Mouse (Mus musculus) midbrain, embryonic 12.5 days (tissue): Measurements from ENCODE around the gene Ovgp1. TPM values are rescaled to one million over a fixed set of nuclear protein-coding genes. Genes with fewer than 3 reads are reported as not detected.

Experiments used
- ATAC-seq: fragments of 200-750 bp; cut with Nextera tagmentation; 2 replicates; pipeline ENCODE4 v1.8.0; 2017; ENCODE audit warnings: low read depth, moderate TSS enrichment, moderate library complexity; ENCODE audit not compliant: low FRiP score
- H3K27ac ChIP-seq: fragments of 300-500 bp; sonication (generic); replicated peaks from 2 replicates; pipeline ENCODE4 v1.5.1; 2016; ENCODE audit warnings: mild to moderate bottlenecking
- H3K27me3 ChIP-seq: fragments of 300-500 bp; sonication (generic); 2 replicates; pipeline ENCODE4 v1.6.1; 2016; ENCODE audit warnings: mild to moderate bottlenecking
- H3K36me3 ChIP-seq: fragments of 300-500 bp; sonication (generic); 2 replicates; pipeline ENCODE4 v1.6.1; 2016
- H3K4me1 ChIP-seq: fragments of 300-500 bp; sonication (generic); 2 replicates; pipeline ENCODE4 v1.6.1; 2016
- H3K4me2 ChIP-seq: fragments of 300-500 bp; sonication (generic); replicated peaks from 2 replicates; pipeline ENCODE4 v1.6.1; 2016; ENCODE audit warnings: mild to moderate bottlenecking, moderate library complexity
- H3K4me3 ChIP-seq: fragments of 300-500 bp; sonication (generic); 2 replicates; pipeline ENCODE4 v1.5.1; 2016; ENCODE audit warnings: mild to moderate bottlenecking
- H3K9ac ChIP-seq: fragments of 300-500 bp; sonication (generic); replicated peaks from 2 replicates; pipeline ENCODE4 v1.6.1; 2016; ENCODE audit warnings: mild to moderate bottlenecking, moderate library complexity
- H3K9me3 ChIP-seq: fragments of 300-500 bp; sonication (generic); 2 replicates; pipeline ENCODE4 v1.6.1; 2016; ENCODE audit warnings: mild to moderate bottlenecking
- WGBS: fragments of 180-500 bp; shearing (Covaris S2); methylation state at CpG from one replicate; pipeline ENCODE4 v1.1.7; 2016; 5-methylcytosine and 5-hydroxymethylcytosine counted together
- polyA plus RNA-seq: library from polyadenylated mRNA; unstranded; fragments of >200 nt; fragmentation: Nextera tagmentation; extraction: Ambion mirVana; gene quantifications from 2 replicates; pipeline ENCODE4 v1.2.1, GENCODE M21; 2016

Ovgp1 gene
- 3.5 and 4.3 TPM in 2 replicates for polyA plus RNA-seq

DNA sequence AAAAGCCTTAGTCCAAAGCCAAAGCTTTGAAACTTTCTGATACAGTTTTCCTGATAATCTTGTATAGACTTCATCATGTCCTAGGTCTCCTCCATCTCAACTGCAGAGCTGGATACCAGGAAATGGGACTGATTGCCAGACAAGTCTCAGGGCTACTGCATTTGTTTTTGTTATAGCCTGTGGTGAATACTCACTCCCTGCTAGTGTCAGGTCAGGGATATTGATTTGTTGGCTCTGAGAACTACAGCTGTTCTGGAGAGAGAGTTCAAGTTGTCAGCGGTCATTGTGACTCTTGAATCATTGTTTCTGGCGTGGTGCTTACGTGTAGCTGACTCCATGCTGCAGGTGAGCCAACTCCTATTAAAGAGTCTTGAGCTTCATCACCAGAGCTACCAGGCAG is at the start of gene Ovgp1:
Gene Ovgp1 (plus strand): TSS at position 301 of the 400 bp plus-strand sequence.
- Histone ChIP-seq H3K4me2 (no peak within 1 kb of the TSS), H3K9ac (no peak within 1 kb of the TSS), H3K36me3 (peaks cover 23% of the 10 kb centered on the region), H3K27me3 (no peaks in the 10 kb centered on the region), H3K9me3 (no peaks in the 10 kb centered on the region), H3K27ac (no peak within 1 kb of the TSS), H3K4me1 (no peaks in the 10 kb centered on the region), H3K4me3 (no peak within 1 kb of the TSS)
- no peak for ATAC-seq
- whole genome bisulfite sequencing: 81% methylated on average over 3 of the region's 3 CpGs

- no peaks in the 10 kb centered on the region for H3K9me3 ChIP-seq
- 86% methylated on average over 9 of the region's 9 CpGs for WGBS
- H3K4me3 ChIP-seq: no peak overlapping the region
- no peaks in the 10 kb centered on the region for H3K36me3 ChIP-seq
- H3K9ac ChIP-seq: no peak overlapping the region
- ATAC-seq: no peak
- no peaks in the 10 kb centered on the region for H3K4me1 ChIP-seq
- no peaks in the 10 kb centered on the region for H3K27me3 ChIP-seq
- H3K4me2 ChIP-seq: no peak overlapping the region
- no peak overlapping the region for H3K27ac ChIP-seq
Measured at GRCm38 (mm10) chr3:105924616-105925015, 48.9 kb upstream of the Ovgp1 start.

DNA sequence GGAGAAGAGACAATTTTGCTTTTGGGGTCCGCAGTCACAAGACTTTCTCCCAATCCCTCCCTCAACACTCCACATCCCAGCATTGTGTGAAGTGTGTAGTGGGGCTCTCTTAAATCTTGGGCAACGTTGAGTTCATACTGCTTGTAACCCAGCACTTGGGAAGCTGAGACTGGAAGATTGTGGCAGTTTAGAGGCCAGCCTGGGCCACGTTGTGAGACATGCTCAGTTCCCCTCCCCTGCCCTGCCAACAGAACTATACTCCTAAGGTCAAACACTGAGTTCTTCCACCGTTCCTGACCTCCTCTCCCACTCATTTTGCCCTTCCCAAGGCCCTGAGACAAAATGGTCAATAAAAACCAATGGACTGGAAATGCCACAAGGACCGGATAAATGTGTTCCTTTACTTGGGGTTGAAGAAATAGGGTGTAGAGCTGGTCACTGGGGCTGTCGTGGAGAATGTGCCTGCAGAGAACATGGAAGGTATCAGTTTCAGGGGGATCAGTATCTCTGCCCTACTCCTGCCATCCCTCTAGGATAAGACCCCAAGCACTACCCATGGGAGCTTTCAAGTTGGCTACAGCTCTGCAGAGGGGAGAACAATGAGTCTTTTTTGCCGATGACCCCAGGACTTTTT is 45.8 kb upstream of the Ovgp1 start:
- no peaks in the 10 kb centered on the region for H3K9me3 ChIP-seq
- H3K27me3 ChIP-seq: no peaks in the 10 kb centered on the region
- H3K4me3 ChIP-seq: no peak overlapping the region
- H3K27ac ChIP-seq: no peak overlapping the region
- no peaks in the 10 kb centered on the region for H3K4me1 ChIP-seq
- no peak for ATAC-seq
- 88% methylated on average over 7 of the region's 7 CpGs for WGBS
- no peaks in the 10 kb centered on the region for H3K36me3 ChIP-seq
- H3K4me2 ChIP-seq: no peak overlapping the region
- no peak overlapping the region for H3K9ac ChIP-seq

GRCm38 (mm10) chr3:105928195-105928569 is 45.3 kb upstream of the Ovgp1 start:
- H3K4me1 ChIP-seq: no peaks in the 10 kb centered on the region
- ATAC-seq: no peak
- H3K9ac ChIP-seq: no peak overlapping the region
- no peaks in the 10 kb centered on the region for H3K36me3 ChIP-seq
- H3K27ac ChIP-seq: no peak overlapping the region
- no peaks in the 10 kb centered on the region for H3K9me3 ChIP-seq
- H3K4me3 ChIP-seq: no peak overlapping the region
- no peaks in the 10 kb centered on the region for H3K27me3 ChIP-seq
- H3K4me2 ChIP-seq: no peak overlapping the region
- 81% methylated on average over 3 of the region's 3 CpGs for WGBS

DNA sequence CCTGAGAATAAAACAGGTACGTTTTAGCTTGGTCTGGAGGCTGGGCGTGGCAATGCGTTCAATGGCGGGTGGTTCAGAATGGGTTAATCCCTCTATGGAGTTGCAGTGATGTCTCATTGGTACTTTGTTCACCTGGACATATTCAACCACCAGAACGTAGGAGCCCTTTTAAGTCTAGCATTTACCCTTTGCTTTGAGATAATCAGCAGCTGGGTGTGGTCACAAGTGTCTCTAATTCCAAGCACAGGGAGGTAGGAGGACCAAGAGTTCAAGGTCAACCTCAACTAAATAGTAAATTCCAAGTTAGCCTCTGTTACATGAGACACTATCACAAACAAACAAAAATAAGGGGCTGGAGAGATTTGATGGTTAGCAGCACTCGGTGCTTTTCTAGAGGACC is 44.7 kb upstream of the Ovgp1 start:
- Histone ChIP-seq H3K4me1 (no peaks in the 10 kb centered on the region), H3K4me3 (no peak overlapping the region)

DNA sequence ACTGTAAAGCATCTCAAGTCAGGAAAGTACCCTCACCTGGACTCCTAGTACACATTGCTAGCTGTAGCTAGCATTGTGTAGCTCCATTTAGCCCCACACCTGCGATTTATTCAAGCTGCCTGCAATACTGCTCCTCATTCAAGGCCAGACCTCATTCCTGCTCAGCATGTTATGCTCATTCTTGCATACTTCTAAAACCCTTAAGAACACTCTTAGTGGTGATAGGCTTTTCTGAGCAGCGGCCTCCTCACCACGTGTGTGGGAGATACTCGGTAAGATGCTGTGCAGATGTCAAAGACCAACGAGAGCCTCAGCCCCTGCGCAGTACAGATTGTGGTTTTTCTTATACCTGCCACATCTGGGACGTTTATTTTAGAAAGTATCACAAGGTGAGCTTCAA is 43.7 kb upstream of the Ovgp1 start:
- H3K4me3 ChIP-seq: no peak overlapping the region
- no peaks in the 10 kb centered on the region for H3K9me3 ChIP-seq
- H3K27me3 ChIP-seq: no peaks in the 10 kb centered on the region
- ATAC-seq: no peak
- WGBS: 84% methylated on average over 7 of the region's 7 CpGs
- no peak overlapping the region for H3K9ac ChIP-seq
- no peaks in the 10 kb centered on the region for H3K4me1 ChIP-seq
- H3K27ac ChIP-seq: no peak overlapping the region
- no peak overlapping the region for H3K4me2 ChIP-seq
- no peaks in the 10 kb centered on the region for H3K36me3 ChIP-seq

More for the DNA sequence above, 44.7 kb upstream of the Ovgp1 start:
- H3K9me3 ChIP-seq: no peaks in the 10 kb centered on the region
- H3K9ac ChIP-seq: no peak overlapping the region
- no peaks in the 10 kb centered on the region for H3K36me3 ChIP-seq
- no peaks in the 10 kb centered on the region for H3K27me3 ChIP-seq
- no peak for ATAC-seq
- WGBS: 87% methylated on average over 6 of the region's 6 CpGs
- H3K27ac ChIP-seq: no peak overlapping the region
- no peak overlapping the region for H3K4me2 ChIP-seq

DNA sequence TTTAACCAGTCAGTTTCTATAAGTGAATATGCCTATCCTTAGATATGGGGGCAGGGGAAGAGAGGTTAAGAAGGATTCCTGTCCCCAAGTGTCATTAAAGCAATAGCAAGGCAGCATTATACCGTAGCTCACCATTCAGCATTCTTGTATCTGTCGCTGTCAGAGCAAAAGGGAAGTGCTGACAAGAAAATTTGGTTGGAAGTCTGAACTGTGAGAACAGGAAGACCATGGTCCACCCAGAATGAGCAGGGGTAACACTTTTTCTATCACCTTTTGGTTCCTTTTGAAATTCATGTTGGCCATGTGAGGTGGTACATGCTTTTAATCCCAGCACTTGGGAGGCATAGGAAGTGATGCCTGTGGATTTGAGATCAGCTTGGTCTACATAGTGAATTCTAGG is 42.4 kb upstream of the Ovgp1 start:
- Histone ChIP-seq H3K9me3 (no peaks in the 10 kb centered on the region), H3K4me3 (no peak overlapping the region), H3K9ac (no peak overlapping the region), H3K4me2 (no peak overlapping the region), H3K27ac (no peak overlapping the region), H3K27me3 (no peaks in the 10 kb centered on the region), H3K4me1 (no peaks in the 10 kb centered on the region), H3K36me3 (no peaks in the 10 kb centered on the region)
- ATAC-seq: no peak
- 93% methylated on average over 2 of the region's 2 CpGs for WGBS

DNA sequence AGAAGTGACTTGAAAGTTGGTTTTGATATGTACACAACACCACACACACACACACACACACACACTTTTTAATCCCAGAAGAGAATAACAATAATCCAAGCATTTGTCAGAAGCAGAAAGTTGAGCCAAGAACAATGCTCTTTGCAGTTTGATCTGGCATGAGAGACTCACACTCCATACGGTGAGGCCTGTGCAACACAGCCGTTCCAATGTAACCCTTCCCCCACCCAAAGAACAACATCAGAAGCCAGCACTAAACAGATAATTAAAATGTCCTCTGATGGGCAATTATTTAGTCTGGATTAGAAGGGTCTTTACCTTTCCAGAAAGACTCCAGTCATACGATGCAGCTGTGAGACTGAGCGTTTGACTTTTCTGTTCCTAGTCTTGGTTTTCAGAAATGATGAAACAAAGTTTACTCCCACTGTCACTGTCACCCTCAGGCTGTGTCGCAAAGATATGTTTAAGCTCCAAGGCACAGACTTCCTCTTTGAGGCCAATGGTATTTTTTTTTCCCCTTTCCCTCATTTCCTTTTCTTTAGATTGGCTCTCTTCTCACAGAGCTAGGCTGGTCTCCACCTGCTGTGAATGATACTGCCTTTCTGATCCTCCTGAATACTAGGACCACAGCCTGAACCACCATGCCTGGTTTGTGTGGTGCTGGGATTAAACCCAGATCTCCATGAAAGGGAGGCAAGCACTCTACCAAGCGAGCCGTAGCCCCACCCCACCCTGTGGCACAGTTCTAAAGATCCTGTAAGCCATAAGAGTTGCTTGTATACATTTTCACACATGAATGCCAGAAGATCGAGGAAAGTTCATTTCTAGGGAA is 41.1 kb upstream of the Ovgp1 start, which contains the start of gene I830077J02Rik:
Gene I830077J02Rik (minus strand): TSS at position 425 of the 832 bp plus-strand sequence.
- H3K4me2 ChIP-seq: no peak within 1 kb of the TSS
- H3K9me3 ChIP-seq: no peaks in the 10 kb centered on the region
- no peak within 1 kb of the TSS for H3K27ac ChIP-seq
- no peak within 1 kb of the TSS for H3K9ac ChIP-seq
- H3K4me1 ChIP-seq: no peaks in the 10 kb centered on the region
- H3K4me3 ChIP-seq: no peak within 1 kb of the TSS
- 0 out of 2 replicates have a peak, but pooled peaks cover 5% of the 10 kb centered on the region for H3K36me3 ChIP-seq
- no peaks in the 10 kb centered on the region for H3K27me3 ChIP-seq
- 89% methylated on average over 8 of the region's 8 CpGs for WGBS
- ATAC-seq: no peak

DNA sequence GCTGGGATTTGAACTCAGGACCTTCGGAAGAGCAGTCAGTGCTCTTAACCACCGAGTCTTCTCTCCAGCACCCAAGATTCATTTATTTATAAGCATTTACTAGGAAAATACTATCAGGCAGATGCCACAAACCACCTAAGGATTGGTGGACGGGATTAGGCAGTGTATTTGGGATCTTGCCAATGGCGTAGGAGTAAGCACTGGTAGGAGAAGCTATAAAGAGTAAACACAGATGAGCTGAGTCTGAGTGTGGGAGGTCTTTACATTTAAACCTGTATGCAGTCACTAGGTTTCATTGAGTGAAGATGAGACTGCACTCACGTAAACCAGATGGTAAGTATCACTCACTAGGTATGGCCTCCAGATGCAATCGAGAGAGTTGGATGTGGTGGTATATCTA is 39.6 kb upstream of the Ovgp1 start:
- Histone ChIP-seq H3K27ac (no peak overlapping the region), H3K9me3 (no peaks in the 10 kb centered on the region)
- no peak for ATAC-seq

DNA sequence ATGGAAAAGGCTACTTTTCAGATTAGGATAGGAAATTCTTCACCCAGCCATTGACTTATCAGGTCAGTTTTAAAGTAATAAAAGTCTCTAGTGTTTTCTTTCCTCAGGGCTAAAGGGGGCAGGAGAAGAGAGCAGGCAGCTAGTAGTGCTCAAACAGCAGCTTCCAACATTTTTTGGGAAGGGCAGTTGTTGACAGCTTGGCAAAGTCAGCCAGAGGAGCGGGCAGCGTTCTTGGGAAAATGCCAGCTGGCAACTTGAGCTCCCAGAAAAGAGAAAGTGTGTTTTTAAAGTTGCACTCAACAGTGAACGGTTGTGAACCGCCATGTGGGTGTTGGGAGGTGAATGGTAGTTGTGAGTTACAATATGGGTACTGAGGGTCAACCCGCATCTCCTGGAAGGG is 38.5 kb upstream of the Ovgp1 start:
- H3K27ac ChIP-seq: no peak overlapping the region
- H3K36me3 ChIP-seq: peaks cover 13% of the 10 kb centered on the region
- H3K4me3 ChIP-seq: no peak overlapping the region
- H3K9ac ChIP-seq: no peak overlapping the region
- 94% methylated on average over 5 of the region's 5 CpGs for WGBS
- ATAC-seq: no peak
- H3K4me1 ChIP-seq: no peaks in the 10 kb centered on the region
- H3K9me3 ChIP-seq: no peaks in the 10 kb centered on the region
- H3K27me3 ChIP-seq: no peaks in the 10 kb centered on the region
- no peak overlapping the region for H3K4me2 ChIP-seq

More for the DNA sequence above, 39.6 kb upstream of the Ovgp1 start:
- Histone ChIP-seq H3K4me2 (no peak overlapping the region), H3K27me3 (no peaks in the 10 kb centered on the region), H3K4me1 (no peaks in the 10 kb centered on the region), H3K4me3 (no peak overlapping the region), H3K36me3 (peaks cover 8% of the 10 kb centered on the region; the same call in 1 of the 2 replicates), H3K9ac (no peak overlapping the region)
- 97% methylated on average over 6 of the region's 6 CpGs for WGBS

GRCm38 (mm10) chr3:105936111-105936510 is 37.4 kb upstream of the Ovgp1 start:
- Histone ChIP-seq H3K36me3 (peaks cover 24% of the 10 kb centered on the region), H3K9ac (no peak overlapping the region)
- 89% methylated on average over 4 of the region's 4 CpGs for WGBS

DNA sequence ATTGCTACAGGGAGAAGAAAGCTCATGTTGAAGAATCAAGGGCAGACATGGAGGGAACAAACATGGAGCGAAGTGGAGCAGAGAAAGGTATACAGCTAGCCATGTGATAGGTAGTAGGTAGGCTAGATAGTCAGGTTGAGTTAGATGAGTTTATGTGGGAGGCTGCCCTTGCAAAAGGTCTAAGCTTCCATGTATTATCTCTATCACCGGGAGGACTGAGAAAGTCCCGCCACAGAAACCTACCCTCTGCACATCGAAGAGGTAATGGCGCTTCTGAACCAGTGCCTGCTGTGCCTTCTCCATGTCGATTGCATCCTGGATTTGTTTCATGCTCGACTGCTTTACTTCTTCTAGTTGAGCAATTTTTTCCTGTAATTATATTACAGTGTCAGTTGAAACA is 22.2 kb upstream of the Ovgp1 start:
- WGBS: 97% methylated on average over 7 of the region's 7 CpGs
- no peak for ATAC-seq
- Histone ChIP-seq H3K9me3 (no peaks in the 10 kb centered on the region), H3K27me3 (no peaks in the 10 kb centered on the region), H3K4me3 (no peak overlapping the region), H3K4me1 (no peaks in the 10 kb centered on the region), H3K36me3 (peaks cover 73% of the 10 kb centered on the region), H3K4me2 (no peak overlapping the region), H3K27ac (no peak overlapping the region), H3K9ac (no peak overlapping the region)

More at GRCm38 (mm10) chr3:105936111-105936510, 37.4 kb upstream of the Ovgp1 start:
- Histone ChIP-seq H3K4me1 (no peaks in the 10 kb centered on the region), H3K27me3 (no peaks in the 10 kb centered on the region), H3K9me3 (no peaks in the 10 kb centered on the region), H3K4me3 (no peak overlapping the region), H3K4me2 (no peak overlapping the region), H3K27ac (no peak overlapping the region)
- no peak for ATAC-seq
